Mouse (Mus musculus): ENCODE data around the gene Arr3. TPM values are rescaled to one million over a fixed set of nuclear protein-coding genes. Genes with fewer than 3 reads are reported as not detected.
A peak's percentile ranks its signal among the peaks of the same experiment; 100 is the strongest.

The Arr3 gene
- total RNA-seq (2014; fragmentation: Nextera tagmentation), result not detected in 2 replicates
- 0.38 TPM in 1 of 2 replicates, not detected in the other for total RNA-seq (2017)
- polyA plus RNA-seq (2012), result not detected in 2 replicates

- no peak for DNase-seq (ENCODE audit: low spot score)
- Histone ChIP-seq H3K9me3 (replicated peaks) (no peaks in the 10 kb centered on the region), H3K27me3 (ENCODE audit: insufficient read depth, low read length) (peaks cover 3% of the 10 kb centered on the region; the same call in 1 of the 2 replicates), H3K4me3 (ENCODE audit: low read depth, low read length) (no peak within 1 kb of the TSS), H3K4me1 (ENCODE audit: insufficient read depth, low read depth, low read length) (no peaks in the 10 kb centered on the region), H3K36me3 (replicated peaks) (no peaks in the 10 kb centered on the region)
- TF ChIP-seq GATA1 (IDR thresholded peaks at IDR 0.05; ENCODE audit: borderline replicate concordance, low read length) (no peak), CTCF (IDR thresholded peaks at IDR 0.05; ENCODE audit: low read depth, low read length) (no peak), TAL1 (conservative IDR thresholded peaks at IDR 0.05; ENCODE audit: low read depth, low read length) (no peak), GATA2 (IDR thresholded peaks at IDR 0.05; ENCODE audit: borderline replicate concordance, low read depth, low read length) (no peak), POLR2AphosphoS5 (IDR thresholded peaks at IDR 0.05; ENCODE audit: insufficient replicate concordance, low read depth, low read length) (no peak)
- no peak for ATAC-seq (ENCODE audit: extremely low read depth, insufficient number of reproducible peaks, low FRiP score, poor library complexity, severe bottlenecking)
These were observed at the start of gene Arr3 for GRCm38 (mm10) chrX:100605314-100605713. TSS of gene Arr3 (plus strand) at chrX:100605497.

GRCm38 (mm10) chrX:100556026-100556425 is 49.3 kb upstream of the Arr3 start:
- Histone ChIP-seq H3K4me1 (ENCODE audit: insufficient read depth, low read depth, low read length) (no peaks in the 10 kb centered on the region), H3K4me3 (ENCODE audit: low read depth, low read length) (no peak overlapping the region), H3K27me3 (ENCODE audit: insufficient read depth, low read length) (peaks cover 5% of the 10 kb centered on the region), H3K36me3 (replicated peaks) (no peaks in the 10 kb centered on the region), H3K9me3 (replicated peaks) (no peaks in the 10 kb centered on the region)
- ATAC-seq (ENCODE audit: extremely low read depth, insufficient number of reproducible peaks, low FRiP score, poor library complexity, severe bottlenecking) (no peak), DNase-seq (ENCODE audit: low spot score) (no peak)
- TF ChIP-seq POLR2AphosphoS5 (IDR thresholded peaks at IDR 0.05; ENCODE audit: insufficient replicate concordance, low read depth, low read length), result no peak
- no peak for TF ChIP-seq CTCF (IDR thresholded peaks at IDR 0.05; ENCODE audit: low read depth, low read length)
- no peak for TF ChIP-seq TAL1 (conservative IDR thresholded peaks at IDR 0.05; ENCODE audit: low read depth, low read length)
- TF ChIP-seq GATA1 (IDR thresholded peaks at IDR 0.05; ENCODE audit: borderline replicate concordance, low read length), result no peak
- TF ChIP-seq GATA2 (IDR thresholded peaks at IDR 0.05; ENCODE audit: borderline replicate concordance, low read depth, low read length), result no peak

- no peaks in the 10 kb centered on the region for H3K36me3 ChIP-seq (replicated peaks)
- ATAC-seq (ENCODE audit: extremely low read depth, insufficient number of reproducible peaks, low FRiP score, poor library complexity, severe bottlenecking) (no peak), DNase-seq (ENCODE audit: low spot score) (no peak)
- H3K27me3 ChIP-seq (ENCODE audit: insufficient read depth, low read length), result no peaks in the 10 kb centered on the region
- H3K4me3 ChIP-seq (ENCODE audit: low read depth, low read length), result no peak overlapping the region
- H3K4me1 ChIP-seq (ENCODE audit: insufficient read depth, low read depth, low read length), result no peaks in the 10 kb centered on the region
- TF ChIP-seq TAL1 (conservative IDR thresholded peaks at IDR 0.05; ENCODE audit: low read depth, low read length), result no peak
- TF ChIP-seq GATA2 (IDR thresholded peaks at IDR 0.05; ENCODE audit: borderline replicate concordance, low read depth, low read length), result no peak
- TF ChIP-seq POLR2AphosphoS5 (IDR thresholded peaks at IDR 0.05; ENCODE audit: insufficient replicate concordance, low read depth, low read length), result no peak
- TF ChIP-seq GATA1 (IDR thresholded peaks at IDR 0.05; ENCODE audit: borderline replicate concordance, low read length), result no peak
- no peak for TF ChIP-seq CTCF (IDR thresholded peaks at IDR 0.05; ENCODE audit: low read depth, low read length)
- no peaks in the 10 kb centered on the region for H3K9me3 ChIP-seq (replicated peaks)
These were observed 39.6 kb upstream of the Arr3 start for GRCm38 (mm10) chrX:100565696-100566095.

DNA sequence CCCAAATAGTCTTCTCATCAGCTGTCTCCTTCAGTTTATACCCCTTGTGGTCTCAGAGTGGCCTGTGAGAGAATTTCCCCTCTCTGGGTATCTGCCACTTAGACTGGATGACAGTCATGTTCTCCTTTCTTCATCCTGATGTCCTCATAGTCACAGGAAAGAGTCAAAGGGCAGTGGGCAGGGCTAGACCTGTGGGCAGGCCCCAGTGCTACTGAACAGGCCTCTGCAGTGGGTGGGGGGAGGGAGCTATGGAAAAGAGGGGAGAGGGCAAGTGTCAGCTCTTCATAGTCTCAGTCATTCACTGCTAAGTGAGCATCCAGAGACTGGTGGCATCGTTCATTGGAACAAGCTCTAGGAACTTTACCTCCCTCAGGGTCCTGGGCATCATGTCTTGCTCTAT is 33.3 kb upstream of the Arr3 start, which contains the start of gene Awat1:
Gene Awat1 (plus strand): TSS at position 301 of the 400 bp plus-strand sequence.
- TF ChIP-seq GATA2 (IDR thresholded peaks at IDR 0.05; ENCODE audit: borderline replicate concordance, low read depth, low read length) (no peak), CTCF (IDR thresholded peaks at IDR 0.05; ENCODE audit: low read depth, low read length) (no peak), TAL1 (conservative IDR thresholded peaks at IDR 0.05; ENCODE audit: low read depth, low read length) (no peak), GATA1 (IDR thresholded peaks at IDR 0.05; ENCODE audit: borderline replicate concordance, low read length) (no peak), POLR2AphosphoS5 (IDR thresholded peaks at IDR 0.05; ENCODE audit: insufficient replicate concordance, low read depth, low read length) (no peak)

DNA sequence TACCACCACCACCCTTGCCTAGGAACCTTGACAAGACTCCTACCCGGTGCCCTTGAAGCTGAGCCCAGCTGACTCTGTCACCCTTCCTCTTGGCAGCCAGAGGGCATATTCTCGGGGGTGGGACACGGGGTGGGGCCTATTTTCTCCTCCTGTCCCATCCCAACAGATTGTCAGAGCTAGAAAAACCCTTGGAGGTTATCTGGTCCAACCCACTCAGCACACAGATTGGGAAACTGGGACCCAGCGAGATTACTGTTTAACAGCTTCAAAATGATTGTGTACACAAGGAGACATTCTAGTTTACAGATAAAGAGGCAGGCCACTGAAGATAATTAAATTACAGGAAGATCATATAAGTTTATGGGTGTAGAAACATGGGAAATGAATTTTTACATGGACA is 10.5 kb upstream of the Arr3 start, which contains the start of gene P2ry4:
Gene P2ry4 (minus strand): TSS at position 79 of the 400 bp plus-strand sequence.
- ATAC-seq (ENCODE audit: extremely low read depth, insufficient number of reproducible peaks, low FRiP score, poor library complexity, severe bottlenecking) (no peak), DNase-seq (ENCODE audit: low spot score) (no peak)
- H3K4me1 ChIP-seq (ENCODE audit: insufficient read depth, low read depth, low read length), result no peaks in the 10 kb centered on the region
- H3K36me3 ChIP-seq (replicated peaks), result no peaks in the 10 kb centered on the region
- H3K9me3 ChIP-seq (replicated peaks), result no peaks in the 10 kb centered on the region
- peaks cover 8% of the 10 kb centered on the region; the same call in 1 of the 2 replicates for H3K27me3 ChIP-seq (ENCODE audit: insufficient read depth, low read length)
- no peak within 1 kb of the TSS for H3K4me3 ChIP-seq (ENCODE audit: low read depth, low read length)
- no peak for TF ChIP-seq POLR2AphosphoS5 (IDR thresholded peaks at IDR 0.05; ENCODE audit: insufficient replicate concordance, low read depth, low read length)
- TF ChIP-seq CTCF (IDR thresholded peaks at IDR 0.05; ENCODE audit: low read depth, low read length), result no peak
- TF ChIP-seq TAL1 (conservative IDR thresholded peaks at IDR 0.05; ENCODE audit: low read depth, low read length), result no peak
- TF ChIP-seq GATA2 (IDR thresholded peaks at IDR 0.05; ENCODE audit: borderline replicate concordance, low read depth, low read length), result no peak

More for the DNA sequence above, 33.3 kb upstream of the Arr3 start, which contains the start of gene Awat1:
- Histone ChIP-seq H3K4me3 (ENCODE audit: low read depth, low read length) (no peak within 1 kb of the TSS), H3K36me3 (replicated peaks) (no peaks in the 10 kb centered on the region), H3K9me3 (replicated peaks) (no peaks in the 10 kb centered on the region), H3K4me1 (ENCODE audit: insufficient read depth, low read depth, low read length) (no peaks in the 10 kb centered on the region), H3K27me3 (ENCODE audit: insufficient read depth, low read length) (no peaks in the 10 kb centered on the region)
- DNase-seq (ENCODE audit: low spot score), result no peak
- ATAC-seq (ENCODE audit: extremely low read depth, insufficient number of reproducible peaks, low FRiP score, poor library complexity, severe bottlenecking), result no peak

GRCm38 (mm10) chrX:100597439-100597838 is 7.9 kb upstream of the Arr3 start:
- TF ChIP-seq TAL1 (conservative IDR thresholded peaks at IDR 0.05; ENCODE audit: low read depth, low read length), result no peak
- TF ChIP-seq CTCF (IDR thresholded peaks at IDR 0.05; ENCODE audit: low read depth, low read length), result no peak
- no peak for TF ChIP-seq POLR2AphosphoS5 (IDR thresholded peaks at IDR 0.05; ENCODE audit: insufficient replicate concordance, low read depth, low read length)
- Histone ChIP-seq H3K27me3 (ENCODE audit: insufficient read depth, low read length) (peaks cover 8% of the 10 kb centered on the region; the same call in 1 of the 2 replicates), H3K4me1 (ENCODE audit: insufficient read depth, low read depth, low read length) (no peaks in the 10 kb centered on the region), H3K4me3 (ENCODE audit: low read depth, low read length) (no peak overlapping the region), H3K36me3 (replicated peaks) (no peaks in the 10 kb centered on the region), H3K9me3 (replicated peaks) (no peaks in the 10 kb centered on the region)
- ATAC-seq (ENCODE audit: extremely low read depth, insufficient number of reproducible peaks, low FRiP score, poor library complexity, severe bottlenecking), result no peak
- peak; percentile 1 for DNase-seq (ENCODE audit: low spot score)

Measured in G1E (cell line).